Mouse (Mus musculus) cerebellum, postnatal 4 days (tissue): ENCODE data around the gene Tgm7.

Experiments
- DNase-seq, 2 experiments: peaks; one replicate each; pipeline ENCODE4 v3.0.0; 2022; ENCODE audit warnings: low spot score in 2 of 2, mixed read lengths in 1 of 2

The Tgm7 gene

DNA sequence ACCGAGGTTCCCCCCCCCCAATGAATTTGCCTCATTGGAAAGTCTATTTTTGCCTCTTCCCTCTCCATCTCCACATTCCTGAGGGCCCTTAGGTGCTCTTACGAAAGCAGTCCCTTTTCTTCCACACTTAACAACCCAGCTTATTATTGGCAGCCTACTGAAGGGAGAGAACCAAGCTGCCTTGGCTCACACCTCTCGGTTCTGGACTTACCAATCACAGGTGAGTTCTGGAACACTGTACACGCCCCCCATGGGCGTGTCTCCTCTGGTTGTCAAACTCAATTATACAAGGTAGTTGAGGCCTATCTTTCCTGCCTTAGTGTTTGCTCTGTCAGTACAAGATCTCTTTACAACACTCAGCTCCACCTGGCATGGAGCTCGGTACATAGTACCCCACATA, 37.7 kb downstream of the Tgm7 start:
- no peak for DNase-seq

DNA sequence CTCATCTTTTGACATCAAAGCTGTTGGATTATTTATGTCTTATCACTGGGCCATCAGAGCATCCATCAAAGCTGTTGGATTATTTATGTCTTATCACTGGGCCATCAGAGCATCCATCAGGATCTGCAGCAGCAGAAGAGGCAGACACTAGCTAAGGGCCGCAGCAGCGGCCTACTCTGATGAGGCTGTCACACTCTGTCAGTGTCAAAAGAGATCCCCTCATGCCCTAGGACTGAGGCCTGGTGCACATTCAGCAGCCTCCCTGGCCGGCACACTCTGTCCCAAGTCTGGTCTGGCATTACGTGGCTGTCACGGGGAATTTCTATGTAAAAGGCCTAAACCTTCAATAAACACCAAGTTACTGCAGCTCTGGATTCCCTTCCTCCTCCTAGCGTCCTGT, 40.1 kb downstream of the Tgm7 start:
- no peak for DNase-seq

DNA sequence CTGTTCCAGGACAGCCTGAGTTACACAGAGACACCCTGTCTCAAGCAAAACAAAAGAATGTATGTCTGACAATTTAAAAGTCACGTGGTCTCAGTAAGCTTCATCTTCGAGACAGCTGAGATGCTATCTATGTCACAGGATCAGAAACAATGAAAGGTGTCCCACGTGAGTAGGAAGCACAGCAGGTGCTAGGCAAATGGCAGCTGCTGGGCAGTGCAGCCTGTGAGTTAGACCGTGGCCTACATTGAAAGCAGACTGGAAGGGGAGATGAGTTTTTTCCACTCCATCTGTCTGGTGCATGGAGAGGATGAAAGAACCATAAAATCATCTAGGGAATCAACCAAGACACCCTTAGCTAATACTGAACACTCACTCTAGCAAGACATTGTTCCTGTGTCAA, 42.5 kb downstream of the Tgm7 start:
- DNase-seq: no peak

DNA sequence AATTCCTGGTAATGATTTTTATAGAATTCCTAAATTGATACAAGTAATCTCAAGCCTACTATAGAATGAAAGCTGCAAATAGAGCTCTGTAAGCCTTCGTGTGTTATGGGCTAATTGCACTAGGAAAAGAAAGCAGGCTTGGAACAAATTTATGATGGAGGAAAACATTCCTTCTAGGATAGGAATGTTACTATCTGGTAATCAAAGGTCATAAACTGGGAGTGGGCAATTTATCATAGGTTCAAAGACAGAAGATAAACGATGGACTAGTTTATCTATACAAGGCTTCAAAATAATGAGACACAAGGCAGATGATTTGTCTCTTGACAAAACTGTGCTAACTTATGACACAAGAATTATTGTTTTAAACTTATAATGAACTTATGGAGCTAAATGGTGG, 48.3 kb downstream of the Tgm7 start:
- no peak for DNase-seq

DNA sequence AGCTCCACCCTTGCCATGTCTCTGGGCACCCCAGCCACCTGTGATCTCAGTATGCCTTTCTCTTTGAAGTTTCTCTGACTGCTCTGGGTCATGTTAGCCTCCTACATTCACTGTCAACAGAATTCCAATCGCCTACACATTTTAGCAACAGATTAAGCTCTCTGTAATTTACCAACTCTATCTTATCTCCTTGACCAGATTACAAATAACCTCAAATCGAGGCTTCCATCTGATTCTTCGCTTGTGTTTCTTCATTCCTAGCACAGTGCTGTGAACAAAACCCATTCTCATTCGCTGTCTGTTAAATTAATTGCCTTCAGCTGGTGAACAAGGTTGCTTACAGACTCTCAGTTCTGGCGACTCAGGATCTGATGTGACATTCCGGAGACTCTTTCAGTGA, 51.6 kb downstream of the Tgm7 start:
- DNase-seq: no peak

DNA sequence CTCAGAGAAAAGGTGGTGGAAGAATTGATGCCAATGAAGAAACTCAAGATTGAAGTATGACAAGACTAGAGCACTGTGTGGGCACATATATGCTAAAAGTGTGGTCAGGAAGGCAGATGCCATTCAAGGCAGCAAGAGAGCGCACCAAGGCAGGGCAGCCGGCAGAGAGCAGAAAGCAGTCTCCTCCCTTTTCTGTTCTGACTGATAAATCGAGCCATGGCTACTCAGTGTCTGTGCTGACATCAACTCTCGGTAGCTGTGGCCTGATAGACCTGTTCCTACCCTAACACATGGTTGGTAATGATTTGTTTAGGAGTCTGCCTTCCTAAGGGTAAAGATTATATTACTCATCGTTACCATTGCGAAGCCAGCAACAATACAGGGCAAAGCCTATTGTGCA, 53.7 kb downstream of the Tgm7 start:
- DNase-seq: no peak

DNA sequence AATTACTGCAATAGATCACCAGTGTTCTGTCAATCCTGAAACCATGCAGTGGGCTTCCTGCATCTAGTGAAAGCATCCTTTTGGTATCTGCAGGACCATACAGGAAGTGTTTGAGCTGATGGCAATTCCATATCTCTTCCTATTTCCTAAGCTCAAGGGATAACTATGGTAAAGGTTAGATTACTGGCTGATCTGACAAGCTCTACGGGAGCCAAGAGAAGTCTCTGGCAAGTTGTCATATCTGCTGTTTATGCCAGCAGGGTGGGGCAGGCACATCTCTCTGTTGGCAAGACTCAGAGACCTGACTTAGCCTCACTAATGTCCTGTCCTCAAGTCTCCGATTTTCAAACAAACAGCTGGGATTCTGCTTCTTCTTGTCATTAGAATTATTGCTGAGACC, 55.5 kb downstream of the Tgm7 start:
- DNase-seq: no peak

DNA sequence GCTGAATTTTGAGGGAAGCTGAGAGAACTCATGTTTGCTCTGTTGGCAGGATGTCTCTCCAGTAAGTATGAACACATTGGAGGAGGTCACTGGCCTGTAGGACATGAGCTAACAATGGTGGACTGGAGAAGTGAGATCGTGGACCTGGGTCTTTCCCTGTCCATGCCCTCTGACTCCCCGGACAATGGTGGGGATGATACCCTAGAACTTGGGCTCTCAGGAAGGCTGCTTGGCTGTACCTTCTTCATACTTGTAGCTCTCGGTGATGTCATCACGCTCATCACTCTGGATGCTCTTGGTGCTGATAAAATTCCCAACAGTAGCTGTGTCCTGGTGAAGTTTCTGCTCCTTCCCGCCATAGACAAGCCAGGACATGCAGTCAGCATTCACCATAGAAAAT, 57.4 kb downstream of the Tgm7 start:
- no peak for DNase-seq

DNA sequence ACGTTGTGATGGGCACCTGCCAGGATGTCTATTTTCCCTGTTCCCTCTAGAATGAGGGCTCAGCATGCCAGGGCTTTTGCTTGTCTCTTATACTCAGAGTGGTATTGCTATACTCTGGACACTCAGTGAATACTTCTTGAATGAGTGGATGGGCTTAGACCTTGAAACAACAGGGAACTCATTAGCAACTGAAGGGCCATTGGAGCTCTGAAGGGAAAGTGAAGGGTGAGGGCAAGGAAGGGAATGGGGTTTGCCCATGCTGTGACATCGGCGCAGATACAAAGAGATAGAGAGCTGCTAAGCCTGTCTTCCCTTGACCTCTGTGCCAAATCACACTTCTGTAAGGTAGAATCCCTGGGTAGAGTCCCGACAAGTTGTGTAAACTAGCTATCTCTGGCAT, 63.9 kb downstream of the Tgm7 start:
- DNase-seq: no peak
